Mouse (Mus musculus) testis, postnatal 14 days (tissue): ENCODE measurements around the gene Nfu1.
A peak's percentile ranks its signal among the peaks of the same experiment; 100 is the strongest.
"Not testable (repeated sequence)": the region's sequence is repeated elsewhere in the genome, so short reads cannot be mapped to it uniquely, and the experiment has no call there.

Experiments used
- DNase-seq: peaks from one replicate; pipeline ENCODE4 v3.0.0; 2021; ENCODE audit warnings: low spot score

Gene Nfu1

GRCm38 (mm10) chr6:87026980-87027379 lies 17.9 kb downstream of the Nfu1 start:
- DNase-seq = peak; percentile 58

- no peak for DNase-seq
These were observed 19.8 kb downstream of the Nfu1 start for GRCm38 (mm10) chr6:87028881-87029280.

DNA sequence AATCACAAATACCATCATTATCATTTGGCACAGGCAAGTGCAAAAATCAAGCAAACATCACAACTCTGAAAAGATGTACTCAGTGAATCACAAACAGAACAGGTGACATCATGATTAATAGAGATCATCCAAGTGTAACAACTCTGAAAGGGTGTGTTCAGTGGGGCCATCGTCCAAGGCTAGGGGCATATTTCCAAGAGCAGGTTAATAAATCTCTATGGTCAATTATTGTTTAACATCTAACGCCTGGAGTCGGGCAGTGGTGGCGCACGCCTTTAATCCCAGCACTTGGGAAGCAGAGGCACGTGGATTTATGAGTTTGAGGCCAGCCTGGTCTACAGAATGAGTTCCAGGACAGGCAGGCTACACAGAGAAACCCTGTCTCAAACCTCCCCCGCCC lies 22.3 kb downstream of the Nfu1 start:
- DNase-seq = not testable (repeated sequence)

- peak; percentile 34 for DNase-seq
These were observed 23.4 kb downstream of the Nfu1 start for GRCm38 (mm10) chr6:87032401-87032800.

- DNase-seq = no peak
These were observed 25.4 kb downstream of the Nfu1 start for GRCm38 (mm10) chr6:87034395-87034794.

DNA sequence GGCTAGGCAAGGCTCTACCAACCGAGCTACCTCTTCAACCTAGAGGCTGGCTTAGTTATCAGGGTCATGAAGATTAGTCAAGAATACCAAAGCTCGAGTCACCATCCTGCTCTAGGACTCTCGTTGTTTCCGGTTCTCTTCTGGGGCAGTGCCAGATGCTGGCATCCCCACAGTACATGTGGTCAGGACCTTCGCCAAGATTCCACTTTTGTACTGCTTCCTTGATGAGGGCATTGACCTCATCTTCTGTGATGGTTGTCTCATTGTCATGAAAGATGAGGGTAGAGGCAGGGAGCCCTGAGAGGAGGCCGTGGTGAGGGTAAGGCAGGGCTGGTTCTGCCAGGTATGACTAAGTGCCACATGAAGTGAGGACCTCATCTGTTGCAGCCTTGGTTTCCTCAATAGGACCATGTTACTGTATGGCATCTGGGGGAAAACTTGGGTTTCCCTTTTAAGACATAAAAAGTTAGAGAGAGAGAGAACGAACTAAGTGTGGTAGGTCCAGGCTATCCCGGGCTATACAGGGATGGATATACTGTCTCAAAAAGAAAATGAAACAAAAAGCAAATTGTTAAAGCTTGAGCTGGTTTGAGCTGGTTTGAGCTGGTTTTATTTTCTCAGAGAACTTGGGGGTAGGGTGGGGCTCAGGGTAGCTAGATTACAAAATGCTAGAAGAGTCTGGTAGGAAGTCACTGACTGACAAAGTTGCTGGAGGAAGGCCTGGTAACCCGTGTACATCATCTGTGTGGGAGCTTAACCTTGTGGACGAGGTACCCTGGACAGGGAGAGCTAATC lies 29.0 kb downstream of the Nfu1 start:
- no peak for DNase-seq

DNA sequence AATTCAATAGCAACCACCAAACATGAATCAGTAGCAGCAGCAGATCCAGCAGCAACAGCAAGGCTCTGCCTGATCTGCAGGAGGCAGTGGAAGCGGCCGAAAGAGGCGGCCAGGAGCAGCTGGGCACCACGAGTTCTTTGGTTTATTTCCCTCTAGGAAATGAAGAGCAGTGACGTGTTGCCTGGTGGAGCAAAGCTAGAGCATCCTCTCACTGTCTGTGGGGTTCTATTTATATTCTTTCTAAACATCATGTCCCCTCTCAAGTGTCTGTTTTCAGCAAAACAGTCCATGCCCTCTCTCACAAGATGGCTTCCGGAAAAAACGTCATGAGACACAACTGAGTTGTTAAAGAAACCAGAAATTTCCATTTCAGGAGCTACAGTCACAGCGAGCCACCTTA lies 30.1 kb downstream of the Nfu1 start:
- no peak for DNase-seq

- peak; percentile 30 for DNase-seq
These were observed 31.9 kb downstream of the Nfu1 start for GRCm38 (mm10) chr6:87040971-87041370.

DNA sequence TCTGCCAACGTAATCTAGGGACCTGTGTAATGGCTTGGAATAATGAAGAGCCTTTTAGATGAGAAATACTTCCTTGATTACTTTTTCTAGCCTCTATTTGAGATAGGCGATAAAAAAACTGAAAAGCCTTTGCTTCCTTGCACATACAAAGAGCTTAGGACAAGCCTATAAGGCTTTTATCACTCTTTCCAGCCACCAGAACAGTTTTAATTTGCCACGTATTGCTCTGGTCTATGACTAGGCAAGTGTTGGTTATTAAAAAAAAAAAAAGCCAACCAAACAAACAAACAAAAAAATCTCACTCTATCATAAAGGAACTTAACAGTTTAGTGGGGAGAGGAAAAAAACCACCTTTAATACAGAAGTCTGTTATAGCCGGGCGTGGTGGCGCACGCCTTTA lies 32.4 kb downstream of the Nfu1 start:
- no peak for DNase-seq

DNA sequence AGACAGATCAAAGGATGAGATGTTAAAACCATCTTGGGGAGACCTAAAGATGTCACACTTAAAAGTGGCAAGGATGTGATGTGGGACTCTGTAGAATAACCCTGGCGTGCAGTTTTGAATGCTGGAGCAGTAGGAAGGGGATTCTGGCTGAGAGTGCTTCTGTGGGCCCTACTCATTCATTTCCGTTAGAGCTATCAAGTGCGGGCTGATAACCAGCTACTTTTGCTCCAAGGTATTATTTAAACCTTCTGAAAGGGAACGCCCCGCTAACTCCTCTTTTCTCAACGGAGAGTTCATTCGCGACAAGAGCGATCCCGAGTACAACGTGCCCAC lies 32.9 kb downstream of the Nfu1 start:
- DNase-seq = no peak

DNA sequence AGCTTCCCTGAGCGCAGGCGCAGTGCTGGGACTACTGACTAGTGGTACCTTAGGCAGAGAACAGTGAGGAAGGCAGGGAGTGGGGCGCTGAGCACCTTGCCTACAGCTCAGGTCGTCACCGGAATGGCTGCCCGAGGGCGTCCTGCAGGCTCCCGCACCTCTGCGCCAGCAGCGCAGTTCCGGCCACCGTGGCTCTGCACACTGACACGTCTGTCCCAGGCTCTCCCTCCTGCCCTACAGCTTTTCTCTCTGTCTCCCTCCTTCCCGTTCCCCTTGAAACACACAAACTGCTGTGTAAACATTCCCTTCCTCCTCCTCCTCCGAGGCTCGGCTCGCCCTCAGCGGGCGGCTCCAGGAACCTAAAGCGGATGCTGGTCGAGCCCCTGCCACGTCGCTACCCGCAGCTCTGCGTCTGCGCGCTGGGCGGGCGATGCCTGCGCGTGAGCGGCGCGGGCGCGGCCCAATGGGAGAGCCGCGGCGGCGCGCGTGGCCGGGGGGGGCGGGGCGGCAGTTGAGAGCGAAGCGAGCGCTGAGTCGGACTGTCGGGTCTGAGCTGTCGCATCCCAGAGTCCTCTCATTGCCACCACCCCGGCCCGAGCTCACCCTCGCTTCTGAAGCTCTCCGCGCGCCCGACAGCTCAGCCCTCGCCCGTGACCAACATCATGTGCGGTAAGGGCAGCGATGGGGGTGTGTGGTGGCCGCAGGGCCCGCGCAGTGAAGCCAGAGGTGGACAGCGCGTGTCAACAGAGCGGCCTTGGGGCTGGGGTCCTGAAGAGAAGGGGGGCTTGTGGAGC lies 33.5 kb downstream of the Nfu1 start, which contains the start of gene Gfpt1:
Gfpt1 (plus strand) TSS at position 510 of the 794 bp plus-strand sequence.
- DNase-seq = peak; percentile 95

- no peak for DNase-seq
These were observed 34.1 kb downstream of the Nfu1 start for GRCm38 (mm10) chr6:87043131-87043516.

- DNase-seq = no peak
These were observed 35.9 kb downstream of the Nfu1 start for GRCm38 (mm10) chr6:87044895-87045294.

DNA sequence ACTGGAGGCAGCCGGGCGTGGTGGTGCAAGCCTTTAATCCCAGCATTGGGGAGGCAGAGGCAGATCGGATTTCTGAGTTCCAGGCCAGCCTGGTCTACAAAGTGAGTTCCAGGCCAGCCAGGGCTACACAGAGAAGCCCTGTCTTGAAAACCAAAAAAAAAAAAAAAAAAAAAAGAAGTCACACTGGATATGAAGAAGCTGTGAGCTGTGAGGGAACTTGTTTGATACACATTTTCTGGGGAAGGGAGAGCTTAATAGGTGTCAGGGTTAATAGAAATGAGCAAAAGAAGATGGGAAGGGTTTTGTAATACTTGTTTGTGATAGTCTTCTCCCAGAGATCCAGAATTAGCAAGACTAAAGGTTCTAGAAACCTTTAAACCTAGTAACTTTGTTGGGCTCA lies 36.5 kb downstream of the Nfu1 start:
- DNase-seq = no peak

DNA sequence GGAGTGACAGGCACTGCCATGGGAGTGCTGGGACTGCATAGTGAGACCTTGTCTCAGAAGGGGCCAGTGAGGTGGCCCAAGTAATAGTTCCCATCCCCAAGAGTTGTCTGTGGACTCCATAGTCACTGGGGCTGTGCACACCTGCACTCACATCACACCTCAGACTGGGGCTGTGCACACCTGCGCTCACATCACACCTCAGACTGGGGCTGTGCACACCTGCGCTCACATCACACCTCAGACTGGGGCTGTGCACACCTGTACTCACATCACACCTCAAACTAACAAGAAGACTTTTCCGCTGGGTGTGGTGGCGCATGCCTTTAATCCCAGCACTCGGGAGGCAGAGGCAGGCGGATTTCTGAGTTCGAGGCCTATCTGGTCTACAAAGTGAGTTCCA lies 39.7 kb downstream of the Nfu1 start:
- DNase-seq = not testable (repeated sequence)

DNA sequence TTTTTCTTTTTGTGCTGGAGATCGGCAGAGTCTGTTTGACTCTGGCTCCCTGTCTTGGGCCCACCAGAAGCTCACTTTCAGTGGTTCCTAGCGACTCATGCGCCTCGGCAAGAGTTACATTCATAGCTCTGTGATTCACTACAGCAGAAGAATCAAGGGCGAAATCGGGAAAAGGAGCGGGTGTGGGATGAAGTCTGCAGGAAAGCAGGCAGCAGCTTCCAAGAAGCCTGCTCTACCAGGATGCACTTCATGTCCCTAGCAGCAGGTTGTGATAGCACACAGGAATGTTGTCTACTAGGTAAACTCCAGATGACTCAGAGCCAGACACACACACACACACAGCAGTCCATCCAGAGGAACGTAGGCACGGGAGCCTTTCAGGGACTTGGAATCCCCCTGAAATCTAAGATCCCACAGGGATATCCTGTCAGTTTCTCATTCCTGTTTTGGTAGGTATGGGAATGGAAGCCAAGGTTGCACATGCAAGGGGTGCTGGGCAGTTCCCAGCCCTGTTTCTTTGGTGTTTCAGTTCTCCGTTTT lies 42.9 kb downstream of the Nfu1 start:
- DNase-seq = no peak

- no peak for DNase-seq
These were observed 45.2 kb downstream of the Nfu1 start for GRCm38 (mm10) chr6:87054193-87054592.

DNA sequence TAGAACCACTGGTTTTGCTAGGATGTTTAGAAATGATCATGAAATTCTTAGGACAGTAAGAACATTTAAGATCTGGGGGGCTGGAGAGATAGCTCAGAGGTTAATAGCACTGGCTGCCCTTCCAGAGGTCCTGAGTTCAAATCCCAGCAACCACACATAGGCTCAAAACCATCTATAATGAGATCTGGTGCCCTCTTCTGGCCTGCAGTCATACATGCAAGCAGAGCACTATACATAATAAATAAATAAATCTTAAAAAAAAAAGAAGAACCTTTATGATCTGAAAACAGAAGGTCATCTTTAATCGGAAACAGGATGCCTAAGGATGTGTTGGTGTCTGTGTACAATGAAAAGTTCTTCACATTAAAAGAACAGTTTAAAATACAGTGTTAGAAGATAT lies 50.7 kb downstream of the Nfu1 start:
- DNase-seq = no peak

GRCm38 (mm10) chr6:87063586-87063985 lies 54.5 kb downstream of the Nfu1 start:
- DNase-seq = no peak

DNA sequence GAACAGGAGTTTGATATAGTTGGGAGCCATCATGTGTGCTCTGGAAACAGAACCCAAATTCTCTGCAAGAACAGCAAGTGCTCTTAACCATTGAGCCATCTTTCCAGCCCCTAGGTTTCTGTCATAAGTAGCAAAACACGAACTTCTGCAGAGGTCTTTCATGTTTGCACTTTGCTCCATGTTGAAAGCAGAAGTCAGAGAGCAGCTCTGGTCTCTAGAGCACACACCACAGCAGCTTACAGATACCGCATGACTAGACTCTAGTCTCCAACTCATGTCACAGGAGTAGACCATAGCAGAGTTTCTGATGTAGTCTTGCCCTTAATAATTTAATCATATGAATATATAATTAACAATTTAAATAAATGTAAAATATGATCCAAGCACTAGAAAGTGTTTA lies 59.2 kb downstream of the Nfu1 start:
- DNase-seq = no peak

GRCm38 (mm10) chr6:87069195-87069900 lies 60.3 kb downstream of the Nfu1 start:
- no peak for DNase-seq

DNA sequence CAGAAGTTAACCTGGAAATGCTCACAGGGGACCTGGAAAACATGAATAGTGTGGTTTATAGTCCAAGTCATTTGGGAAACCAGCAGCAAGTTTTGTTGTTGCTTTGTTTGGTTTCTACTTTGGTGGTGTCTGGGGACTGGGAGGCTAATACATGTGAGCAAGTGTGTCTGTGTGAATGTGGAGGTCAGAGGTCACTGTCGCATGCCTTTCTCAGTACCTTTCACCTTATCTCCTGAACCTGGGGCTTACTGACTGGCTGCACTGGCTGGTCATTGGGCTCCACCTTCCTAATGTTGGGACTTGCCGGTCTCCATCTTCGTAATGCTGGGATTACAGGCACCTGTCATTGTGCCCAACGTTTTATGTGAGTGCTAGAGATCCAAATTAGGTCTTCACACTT lies 61.6 kb downstream of the Nfu1 start:
- DNase-seq = no peak

GRCm38 (mm10) chr6:87072759-87073158 lies 63.7 kb downstream of the Nfu1 start:
- DNase-seq = no peak
